Mouse (Mus musculus) forebrain, embryonic 12.5 days (tissue): ENCODE measurements around the gene Rnf151. TPM values are rescaled to one million over a fixed set of nuclear protein-coding genes. Genes with fewer than 3 reads are reported as not detected.
A peak's percentile ranks its signal among the peaks of the same experiment; 100 is the strongest.

Experiments
- ATAC-seq: fragments of 200-750 bp; cut with Nextera tagmentation; 2 replicates; pipeline ENCODE4 v1.8.0; 2017; ENCODE audit warnings: moderate TSS enrichment; ENCODE audit not compliant: low FRiP score
- H3K27ac ChIP-seq: fragments of 300-500 bp; sonication (generic); 2 replicates; pipeline ENCODE4 v1.5.1; 2016; ENCODE audit warnings: mild to moderate bottlenecking
- H3K27me3 ChIP-seq: fragments of 300-500 bp; sonication (generic); 2 replicates; pipeline ENCODE4 v1.6.1; 2016; ENCODE audit warnings: mild to moderate bottlenecking
- H3K36me3 ChIP-seq: fragments of 300-500 bp; sonication (generic); replicated peaks from 2 replicates; pipeline ENCODE4 v1.6.1; 2016; ENCODE audit warnings: mild to moderate bottlenecking
- H3K4me1 ChIP-seq: fragments of 300-500 bp; sonication (generic); 2 replicates; pipeline ENCODE4 v1.6.1; 2016
- H3K4me2 ChIP-seq: fragments of 300-500 bp; sonication (generic); 2 replicates; pipeline ENCODE4 v1.6.1; 2016; ENCODE audit warnings: mild to moderate bottlenecking, moderate library complexity
- H3K4me3 ChIP-seq: fragments of 300-500 bp; sonication (generic); replicated peaks from 2 replicates; pipeline ENCODE4 v1.5.1; 2016; ENCODE audit warnings: mild to moderate bottlenecking
- H3K9ac ChIP-seq: fragments of 300-500 bp; sonication (generic); 2 replicates; pipeline ENCODE4 v1.6.1; 2016; ENCODE audit warnings: mild to moderate bottlenecking
- H3K9me3 ChIP-seq: fragments of 300-500 bp; sonication (generic); 2 replicates; pipeline ENCODE4 v1.6.1; 2016
- WGBS: fragments of 180-500 bp; shearing (Covaris S2); methylation state at CpG from one replicate; pipeline ENCODE4 v1.1.7; 2016; 5-methylcytosine and 5-hydroxymethylcytosine counted together
- polyA plus RNA-seq: library from polyadenylated mRNA; unstranded; fragments of >200 nt; fragmentation: Nextera tagmentation; extraction: Ambion mirVana; gene quantifications from 2 replicates; pipeline ENCODE4 v1.2.1, GENCODE M21; 2016

Gene Rnf151
- 0.29 TPM in 1 of 2 replicates, not detected in the other for polyA plus RNA-seq

DNA sequence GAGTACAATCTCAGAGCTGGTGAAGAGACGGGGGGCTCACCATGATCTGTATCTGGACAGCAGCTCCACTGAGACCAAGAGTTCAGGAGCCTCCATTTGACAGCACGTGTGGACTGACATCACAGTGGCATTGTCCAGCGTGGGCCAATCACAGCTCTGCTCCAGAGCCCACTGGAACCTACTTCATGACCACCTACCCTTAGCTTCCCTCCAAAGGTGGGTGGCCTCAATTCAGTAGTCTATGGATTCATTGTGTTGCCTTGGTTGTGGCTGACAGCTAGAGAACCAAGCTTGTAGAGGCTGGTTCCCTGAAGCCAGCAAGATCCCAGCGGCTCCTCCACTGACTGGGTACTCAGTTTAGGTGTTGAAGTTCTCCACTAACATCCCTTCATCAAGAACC lies at the start of gene Rnf151, which contains the start of gene Rps2:
Gene Rnf151, minus strand, starts transcription at position 121 of the 400 bp plus-strand sequence.
Gene Rps2, plus strand, starts transcription at position 174 of the 400 bp plus-strand sequence.
- Histone ChIP-seq H3K27ac (no peak within 1 kb of the TSS), H3K36me3 (peaks cover 38% of the 10 kb centered on the region), H3K9ac (peak within 1 kb of the TSS; percentile 89; the same call in 1 of the 2 replicates), H3K4me2 (peak within 1 kb of the TSS; percentile 70), H3K4me1 (peaks cover 34% of the 10 kb centered on the region), H3K9me3 (no peaks in the 10 kb centered on the region), H3K27me3 (no peaks in the 10 kb centered on the region), H3K4me3 (peak within 1 kb of the TSS; percentile 87)
- no peak for ATAC-seq
- 81% methylated on average over 4 of the region's 4 CpGs for WGBS

DNA sequence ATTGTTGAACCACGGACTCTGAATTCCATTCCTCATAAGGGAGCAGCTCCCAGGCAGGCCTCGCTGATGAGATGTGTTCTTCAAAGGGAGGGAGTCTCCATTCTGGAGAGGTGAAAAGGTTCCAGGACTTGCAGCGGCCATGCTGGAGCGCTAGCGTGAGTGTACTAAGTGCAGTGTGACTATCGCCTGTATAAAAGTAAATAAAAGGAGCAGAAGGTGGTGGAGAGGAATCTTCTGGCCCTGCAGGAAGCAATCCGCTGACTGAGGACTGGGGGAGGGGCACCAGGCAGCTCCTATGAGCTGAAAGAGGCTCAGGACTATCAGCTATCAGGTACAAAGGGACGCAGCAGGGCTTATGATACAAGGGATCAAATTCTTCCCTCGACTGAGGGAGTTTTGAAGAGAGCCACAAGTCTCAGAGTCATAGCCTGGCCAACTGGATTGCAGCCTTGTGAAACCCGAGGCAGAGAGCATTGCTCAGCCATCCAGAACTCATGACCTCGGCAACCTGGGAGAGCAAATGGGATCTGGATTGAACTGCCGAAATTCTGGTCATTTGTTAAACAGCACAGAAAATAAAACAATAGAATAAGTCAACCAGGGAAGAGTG lies 48.5 kb upstream of the Rnf151 start:
- ATAC-seq: no peak
- Histone ChIP-seq H3K4me1 (0 out of 2 replicates have a peak, but pooled peaks cover 4% of the 10 kb centered on the region), H3K27ac (no peak overlapping the region), H3K9ac (no peak overlapping the region), H3K9me3 (no peaks in the 10 kb centered on the region), H3K4me3 (no peak overlapping the region), H3K27me3 (0 out of 2 replicates have a peak, but pooled peaks cover 11% of the 10 kb centered on the region), H3K4me2 (no peak overlapping the region), H3K36me3 (no peaks in the 10 kb centered on the region)
- 21% methylated on average over 12 of the region's 12 CpGs for WGBS

DNA sequence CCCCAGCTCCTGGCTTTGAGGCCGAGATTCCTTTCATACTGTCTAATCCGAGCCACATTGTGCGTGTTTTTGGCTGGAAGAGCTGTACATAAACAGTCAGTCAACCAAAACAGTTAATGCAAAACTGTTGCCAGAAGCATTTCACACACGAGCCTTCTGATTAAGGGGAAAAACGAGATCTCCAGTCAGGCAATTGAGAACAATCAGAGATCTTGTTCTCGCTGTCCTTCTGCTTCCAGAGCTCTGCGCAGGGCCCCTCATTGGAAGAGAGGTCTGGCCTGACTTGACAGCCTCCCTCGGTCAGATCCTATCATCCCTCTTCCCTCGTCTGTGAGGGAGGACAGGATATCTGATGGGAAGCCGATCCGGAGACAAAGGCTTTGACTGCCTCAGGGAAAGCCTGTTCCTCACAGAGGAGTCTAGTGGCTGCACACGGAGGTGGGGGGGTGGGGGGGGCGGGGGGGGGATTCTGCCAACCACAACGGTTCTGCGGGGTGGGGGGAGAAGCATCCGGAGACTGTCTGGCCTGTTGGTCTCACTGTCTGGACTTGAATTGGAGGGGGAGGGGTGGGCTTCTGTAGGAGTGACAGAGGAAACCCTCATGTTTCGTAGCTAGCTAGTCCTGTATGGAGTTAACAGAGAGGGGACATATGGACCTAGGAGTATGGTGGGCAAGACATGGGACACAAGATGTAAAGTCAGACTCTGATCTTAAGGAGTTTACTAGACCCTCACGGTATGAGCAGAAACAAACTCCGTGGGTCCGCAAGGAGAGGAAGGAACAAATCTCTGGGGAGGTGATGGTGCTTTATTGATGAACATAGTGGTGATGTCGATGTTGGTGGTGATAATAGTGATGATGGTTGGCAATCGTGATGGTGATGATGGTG lies 47.4 kb upstream of the Rnf151 start:
- no peak overlapping the region for H3K9ac ChIP-seq
- no peak for ATAC-seq
- H3K4me3 ChIP-seq: no peak overlapping the region
- no peak overlapping the region for H3K4me2 ChIP-seq
- 0 out of 2 replicates have a peak, but pooled peaks cover 11% of the 10 kb centered on the region for H3K27me3 ChIP-seq
- H3K27ac ChIP-seq: no peak overlapping the region
- 61% methylated on average over 21 of the region's 22 CpGs for WGBS
- H3K36me3 ChIP-seq: no peaks in the 10 kb centered on the region
- 0 out of 2 replicates have a peak, but pooled peaks cover 4% of the 10 kb centered on the region for H3K4me1 ChIP-seq
- H3K9me3 ChIP-seq: no peaks in the 10 kb centered on the region

DNA sequence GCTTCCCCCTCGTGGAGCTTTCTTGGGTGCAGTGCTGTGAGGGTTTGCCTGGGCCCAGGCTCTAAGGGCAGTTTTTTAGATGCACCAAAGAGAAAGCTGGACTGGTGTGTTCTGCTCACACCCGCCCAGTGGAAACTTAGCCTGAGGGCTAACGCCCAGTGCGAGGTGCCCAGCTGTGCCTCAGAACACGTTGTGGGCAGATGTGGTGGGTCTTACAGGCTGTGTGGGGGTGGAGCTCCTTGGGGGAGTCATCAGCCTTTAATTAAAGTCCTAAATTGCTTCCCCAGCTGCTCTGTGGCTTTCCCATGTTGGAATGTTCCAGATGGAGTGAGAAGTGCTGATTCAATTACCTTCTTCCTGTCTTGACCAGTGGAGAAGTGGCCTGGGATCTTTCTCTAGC lies 43.3 kb upstream of the Rnf151 start:
- no peak for ATAC-seq
- WGBS: 62% methylated on average over 5 of the region's 5 CpGs

DNA sequence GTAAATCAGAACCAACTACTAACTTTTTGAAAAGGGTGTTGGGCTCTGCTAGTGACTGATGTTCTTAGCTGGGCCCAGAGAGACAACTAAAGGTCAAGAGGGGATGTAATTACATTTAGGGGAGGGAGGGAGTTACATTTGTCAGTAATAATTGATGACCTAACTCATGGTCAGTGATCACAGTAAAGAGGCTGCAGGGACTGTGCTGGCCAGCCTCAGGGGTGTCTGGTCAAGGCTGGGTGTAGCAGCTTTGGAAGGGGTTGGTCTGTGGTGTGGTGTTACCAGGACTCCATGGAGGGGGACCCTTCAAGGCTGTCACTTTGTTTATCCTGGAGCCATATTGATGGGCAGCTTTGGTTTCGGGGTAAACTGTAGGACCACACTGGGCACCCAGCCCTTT lies 39.5 kb upstream of the Rnf151 start:
- Histone ChIP-seq H3K4me1 (peaks cover 10% of the 10 kb centered on the region), H3K36me3 (no peaks in the 10 kb centered on the region), H3K27ac (no peak overlapping the region), H3K9me3 (no peaks in the 10 kb centered on the region), H3K4me3 (no peak overlapping the region), H3K9ac (no peak overlapping the region), H3K27me3 (peaks cover 54% of the 10 kb centered on the region), H3K4me2 (no peak overlapping the region)
- 82% methylated on average over 1 of the region's 1 CpGs for WGBS
- ATAC-seq: no peak

More for the DNA sequence above, 43.3 kb upstream of the Rnf151 start:
- no peak overlapping the region for H3K27ac ChIP-seq
- no peaks in the 10 kb centered on the region for H3K9me3 ChIP-seq
- no peak overlapping the region for H3K4me3 ChIP-seq
- H3K4me2 ChIP-seq: no peak overlapping the region
- H3K4me1 ChIP-seq: 0 out of 2 replicates have a peak, but pooled peaks cover under 1% of the 10 kb centered on the region
- H3K9ac ChIP-seq: no peak overlapping the region
- no peaks in the 10 kb centered on the region for H3K36me3 ChIP-seq
- peaks cover 16% of the 10 kb centered on the region for H3K27me3 ChIP-seq

DNA sequence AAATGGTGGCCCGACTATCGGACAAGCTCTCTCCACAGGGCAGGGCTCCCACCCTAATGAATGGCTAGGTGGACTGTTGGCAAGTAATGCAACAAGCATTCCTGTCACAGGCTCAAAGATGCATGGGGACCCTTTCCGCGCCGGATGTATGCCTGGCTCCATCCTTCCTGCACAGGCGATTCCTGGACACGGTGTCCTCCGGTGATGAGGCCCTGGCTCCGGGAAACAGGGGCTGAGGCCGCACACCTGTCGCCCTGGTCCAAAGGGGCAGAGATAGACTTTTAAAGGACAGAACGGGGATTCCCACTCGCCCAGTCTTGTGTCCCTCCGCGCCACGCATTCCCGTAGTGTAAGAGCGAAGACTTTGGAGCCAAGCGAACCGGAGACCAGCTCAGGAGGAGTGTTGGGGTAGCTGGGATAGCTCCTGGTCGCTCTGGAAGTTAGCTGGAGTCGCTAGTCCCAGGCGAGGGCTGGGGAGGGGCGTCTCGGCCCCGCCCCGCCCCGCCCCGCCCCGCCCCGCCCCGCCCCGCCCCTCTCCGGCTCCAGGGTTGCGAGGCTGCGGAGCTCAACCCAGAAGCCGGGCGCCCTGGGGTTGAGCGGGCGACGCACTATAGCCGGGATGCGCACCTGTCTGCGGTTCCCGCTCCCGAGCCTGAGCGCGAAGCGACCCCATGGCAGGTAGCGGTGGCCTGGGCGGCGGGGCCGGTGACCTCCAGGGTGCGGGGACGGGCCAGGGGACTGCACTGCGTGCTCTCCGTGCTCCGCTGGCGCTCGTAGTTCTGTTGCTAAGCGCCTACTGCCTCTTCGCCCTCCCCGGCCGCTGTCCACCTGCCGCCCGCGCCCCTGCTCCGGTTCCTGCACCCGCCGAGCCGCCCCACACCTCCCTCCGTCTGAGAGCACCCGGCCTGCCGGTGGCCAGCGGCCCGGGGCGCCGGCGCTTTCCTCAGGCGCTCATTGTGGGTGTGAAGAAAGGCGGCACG lies 34.8 kb upstream of the Rnf151 start, which contains the start of gene Hs3st6:
Gene Hs3st6, plus strand, starts transcription at position 574 of the 980 bp plus-strand sequence.
- Histone ChIP-seq H3K9me3 (no peaks in the 10 kb centered on the region), H3K4me3 (peak within 1 kb of the TSS; percentile 55), H3K36me3 (no peaks in the 10 kb centered on the region), H3K27me3 (peaks cover 85% of the 10 kb centered on the region), H3K4me2 (peak within 1 kb of the TSS; percentile 96), H3K9ac (peak within 1 kb of the TSS; percentile 52), H3K4me1 (peaks cover 15% of the 10 kb centered on the region), H3K27ac (no peak within 1 kb of the TSS)
- peak; percentile 83 for ATAC-seq
- under 1% methylated on average over 73 of the region's 82 CpGs for WGBS

DNA sequence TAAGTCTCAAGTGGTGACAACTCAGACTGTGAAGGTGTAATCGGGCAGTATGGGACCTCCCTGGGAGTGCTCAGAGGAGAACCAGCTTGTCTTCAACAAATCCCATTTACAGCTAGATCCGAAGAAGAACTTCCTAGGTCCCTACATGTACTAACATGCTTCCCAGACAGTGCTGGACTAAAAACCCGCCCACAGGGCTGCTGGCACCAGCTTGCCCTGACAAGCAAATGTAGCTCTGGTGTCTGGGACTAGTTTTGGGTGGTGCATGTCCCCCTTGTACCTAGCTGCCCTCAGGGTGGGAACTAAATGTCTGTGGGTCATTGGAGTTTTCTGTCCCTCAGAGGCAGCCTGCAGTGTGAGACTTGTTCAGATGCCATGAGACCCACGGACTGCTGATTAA lies 33.7 kb upstream of the Rnf151 start:
- WGBS: 12% methylated on average over 4 of the region's 4 CpGs
- Histone ChIP-seq H3K27me3 (peaks cover 85% of the 10 kb centered on the region), H3K4me2 (no peak overlapping the region), H3K9me3 (no peaks in the 10 kb centered on the region), H3K27ac (no peak overlapping the region), H3K9ac (no peak overlapping the region), H3K4me3 (no peak overlapping the region), H3K36me3 (no peaks in the 10 kb centered on the region), H3K4me1 (peaks cover 15% of the 10 kb centered on the region)
- ATAC-seq: no peak

DNA sequence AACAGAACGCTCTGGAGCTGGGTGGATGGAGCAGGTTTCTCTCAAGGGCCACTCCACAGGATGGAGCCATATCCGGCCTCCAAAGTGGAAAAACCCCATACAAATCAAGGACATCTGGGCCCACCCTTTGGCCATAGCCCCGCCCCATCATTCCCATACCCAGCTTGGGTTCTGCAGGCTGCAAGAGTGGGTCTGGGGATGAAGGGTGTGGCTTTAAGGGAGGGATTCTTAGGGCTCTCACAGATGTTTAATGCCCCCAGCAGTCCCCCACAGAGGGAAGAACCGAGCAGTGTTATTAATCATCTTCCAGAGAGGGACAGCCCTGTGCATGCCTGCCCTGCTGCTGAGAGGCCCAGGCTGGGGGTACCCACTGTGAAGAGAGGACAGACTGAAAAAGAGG lies 29.1 kb upstream of the Rnf151 start:
- ATAC-seq: no peak
- Histone ChIP-seq H3K36me3 (no peaks in the 10 kb centered on the region), H3K9ac (no peak overlapping the region), H3K4me3 (no peak overlapping the region), H3K4me1 (peaks cover under 1% of the 10 kb centered on the region; the same call in 1 of the 2 replicates), H3K4me2 (no peak overlapping the region), H3K27me3 (peaks cover 48% of the 10 kb centered on the region), H3K27ac (no peak overlapping the region), H3K9me3 (no peaks in the 10 kb centered on the region)
- 46% methylated on average over 4 of the region's 4 CpGs for WGBS

DNA sequence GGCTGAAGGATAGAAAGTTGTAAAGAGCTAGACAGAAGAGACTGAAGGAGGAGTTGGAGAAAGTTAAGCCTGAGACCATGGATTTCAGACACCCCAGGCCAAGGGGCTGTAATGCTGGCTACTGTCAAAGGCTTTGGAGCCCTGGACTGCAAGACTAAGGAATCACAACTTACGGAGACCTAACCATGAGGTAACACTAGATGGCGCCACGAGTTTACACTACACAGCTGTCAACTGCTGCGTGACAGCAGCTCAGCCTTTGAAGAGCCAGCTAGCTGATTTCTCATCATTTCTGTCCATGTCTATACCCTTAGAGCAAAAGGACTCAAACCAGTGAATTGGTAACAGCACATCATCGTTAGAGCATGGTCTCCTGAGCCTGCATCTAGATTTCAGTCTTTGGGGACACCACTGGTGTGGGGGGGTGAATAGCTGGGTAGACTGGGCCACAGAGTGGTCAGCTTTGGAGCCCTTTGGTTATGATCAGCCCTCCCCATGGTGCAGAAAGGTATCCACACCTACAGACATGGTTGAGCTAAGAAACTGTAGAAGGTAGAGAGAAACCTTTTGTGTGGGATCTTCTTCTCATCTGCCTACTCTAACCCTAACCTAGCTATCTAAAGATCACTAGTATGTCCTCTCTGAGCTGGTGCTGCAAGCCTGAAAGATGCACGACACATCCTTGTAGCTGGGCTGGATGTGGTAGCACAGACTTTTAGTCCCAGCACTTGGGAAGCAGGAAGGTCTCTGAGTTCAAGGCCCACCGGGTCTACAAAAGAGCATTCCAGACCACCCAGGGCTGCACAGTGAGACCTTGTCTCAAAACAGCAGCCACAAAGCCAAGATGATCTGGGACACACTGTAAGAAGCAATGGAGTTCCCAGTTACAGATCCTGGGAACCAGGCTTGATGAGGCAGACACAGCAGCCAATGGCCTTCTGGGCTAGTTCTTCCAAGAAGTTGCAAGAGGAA lies 27.9 kb upstream of the Rnf151 start:
- WGBS: 18% methylated on average over 7 of the region's 7 CpGs
- Histone ChIP-seq H3K4me1 (no peaks in the 10 kb centered on the region), H3K27ac (no peak overlapping the region), H3K9ac (no peak overlapping the region), H3K4me2 (no peak overlapping the region), H3K27me3 (peaks cover 37% of the 10 kb centered on the region), H3K9me3 (no peaks in the 10 kb centered on the region), H3K36me3 (no peaks in the 10 kb centered on the region), H3K4me3 (no peak overlapping the region)
- peak; percentile 78 for ATAC-seq

DNA sequence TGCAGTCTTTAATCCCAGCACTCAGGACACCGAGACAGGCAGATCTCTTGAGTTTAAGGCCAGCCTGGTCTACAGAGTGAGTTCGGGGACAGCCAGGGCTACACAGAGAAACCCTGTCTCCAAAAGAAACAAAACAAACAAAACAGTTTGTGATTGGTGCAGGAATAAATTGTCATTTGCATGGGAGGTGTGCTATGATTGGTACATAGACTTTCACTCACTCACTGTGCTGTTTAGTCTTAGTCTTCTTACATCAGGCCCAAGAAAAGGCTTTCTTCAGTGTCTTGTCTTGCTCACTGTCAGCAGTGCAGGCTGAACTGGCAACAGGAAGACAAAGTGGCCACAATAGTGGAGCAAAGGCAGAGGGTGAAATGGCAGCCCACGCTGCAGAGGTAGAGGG lies 26.5 kb upstream of the Rnf151 start:
- 78% methylated on average over 3 of the region's 3 CpGs for WGBS
- no peak for ATAC-seq
- H3K9me3 ChIP-seq: no peaks in the 10 kb centered on the region

DNA sequence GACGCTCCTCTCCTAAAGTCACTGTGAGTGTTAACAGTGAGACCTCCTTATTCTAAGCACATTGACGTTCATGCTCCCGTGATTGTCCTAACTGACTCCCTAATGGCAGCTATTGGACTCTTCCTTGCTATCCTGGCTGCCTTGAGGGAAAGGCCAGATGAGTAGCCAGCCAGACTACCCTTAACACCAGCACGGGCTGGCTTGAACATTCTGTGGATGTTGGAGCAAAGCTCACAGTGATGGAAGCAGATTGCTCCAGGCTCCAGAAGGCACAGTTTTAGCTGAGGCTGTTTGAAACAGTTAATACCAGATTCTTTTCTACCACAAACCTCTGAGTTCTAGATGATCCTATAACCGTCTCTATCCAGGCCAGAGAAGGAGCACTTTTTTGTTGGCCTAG lies 26.0 kb upstream of the Rnf151 start:
- Histone ChIP-seq H3K4me3 (no peak overlapping the region), H3K27ac (no peak overlapping the region), H3K36me3 (no peaks in the 10 kb centered on the region), H3K4me2 (no peak overlapping the region), H3K9ac (no peak overlapping the region), H3K27me3 (peaks cover 20% of the 10 kb centered on the region; the same call in 1 of the 2 replicates), H3K9me3 (no peaks in the 10 kb centered on the region), H3K4me1 (no peaks in the 10 kb centered on the region)
- 75% methylated on average over 5 of the region's 5 CpGs for WGBS
- ATAC-seq: no peak

More for the DNA sequence above, 26.5 kb upstream of the Rnf151 start:
- H3K36me3 ChIP-seq: no peaks in the 10 kb centered on the region
- peaks cover 24% of the 10 kb centered on the region for H3K27me3 ChIP-seq
- no peak overlapping the region for H3K4me3 ChIP-seq
- no peak overlapping the region for H3K27ac ChIP-seq
- H3K9ac ChIP-seq: no peak overlapping the region
- no peak overlapping the region for H3K4me2 ChIP-seq
- no peaks in the 10 kb centered on the region for H3K4me1 ChIP-seq
